Mouse (Mus musculus) embryonic facial prominence, embryonic 12.5 days (tissue): ENCODE data around the gene Abat. TPM values are rescaled to one million over a fixed set of nuclear protein-coding genes. Genes with fewer than 3 reads are reported as not detected.
"Not testable (repeated sequence)": the region's sequence is repeated elsewhere in the genome, so short reads cannot be mapped to it uniquely, and the experiment has no call there.

Experiments
- ATAC-seq: fragments of 200-750 bp; cut with Nextera tagmentation; 2 replicates; pipeline ENCODE4 v1.8.0; 2017; ENCODE audit not compliant: insufficient number of reproducible peaks, insufficient read depth, low FRiP score, low TSS enrichment
- H3K27ac ChIP-seq: fragments of 300-500 bp; sonication (generic); 2 replicates; pipeline ENCODE4 v1.5.1; 2016; ENCODE audit warnings: mild to moderate bottlenecking
- H3K27me3 ChIP-seq: fragments of 300-500 bp; sonication (generic); 2 replicates; pipeline ENCODE4 v1.6.1; 2016; ENCODE audit warnings: mild to moderate bottlenecking, moderate library complexity
- H3K36me3 ChIP-seq: fragments of 300-500 bp; sonication (generic); 2 replicates; pipeline ENCODE4 v1.6.1; 2016; ENCODE audit warnings: mild to moderate bottlenecking
- H3K4me1 ChIP-seq: fragments of 300-500 bp; sonication (generic); 2 replicates; pipeline ENCODE4 v1.6.1; 2016
- H3K4me2 ChIP-seq: fragments of 300-500 bp; sonication (generic); replicated peaks from 2 replicates; pipeline ENCODE4 v1.6.1; 2016; ENCODE audit warnings: mild to moderate bottlenecking, moderate library complexity
- H3K4me3 ChIP-seq: fragments of 300-500 bp; sonication (generic); 2 replicates; pipeline ENCODE4 v1.5.1; 2016; ENCODE audit warnings: mild to moderate bottlenecking
- H3K9ac ChIP-seq: fragments of 300-500 bp; sonication (generic); 2 replicates; pipeline ENCODE4 v1.6.1; 2016; ENCODE audit warnings: mild to moderate bottlenecking, moderate library complexity
- H3K9me3 ChIP-seq: fragments of 300-500 bp; sonication (generic); 2 replicates; pipeline ENCODE4 v1.6.1; 2016; ENCODE audit warnings: mild to moderate bottlenecking, moderate library complexity
- WGBS: fragments of 180-500 bp; shearing (Covaris S2); methylation state at CpG from one replicate; pipeline ENCODE4 v1.1.7; 2016; 5-methylcytosine and 5-hydroxymethylcytosine counted together
- polyA plus RNA-seq: library from polyadenylated mRNA; unstranded; fragments of >200 nt; fragmentation: Nextera tagmentation; extraction: Ambion mirVana; gene quantifications from 2 replicates; pipeline ENCODE4 v1.2.1, GENCODE M21; 2016

Abat gene
- polyA plus RNA-seq, 1 experiment from 2014 or later: 35.8 TPM

DNA sequence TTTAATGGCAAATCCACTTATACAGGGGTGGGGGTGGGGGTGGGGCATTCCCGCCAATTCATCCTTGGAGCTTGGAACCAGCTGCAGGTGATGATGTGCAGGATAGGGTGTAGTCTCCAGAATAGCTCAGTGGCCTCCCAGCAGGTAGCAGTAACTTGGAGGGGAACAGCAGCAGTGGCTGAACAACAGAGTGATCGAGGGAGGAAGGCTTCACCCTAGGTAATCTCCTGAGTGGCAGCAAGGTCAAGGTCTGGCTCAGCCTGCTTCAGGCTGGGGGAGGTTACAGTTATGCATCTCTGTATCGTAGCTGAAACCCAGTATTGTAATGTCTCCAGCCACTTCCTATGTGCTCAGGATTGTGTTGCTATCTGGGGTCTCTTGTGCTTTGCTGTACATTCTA lies 49.6 kb downstream of the Abat start:
- not testable (repeated sequence) for H3K9me3 ChIP-seq, H3K4me3 ChIP-seq, H3K36me3 ChIP-seq, H3K4me1 ChIP-seq, H3K9ac ChIP-seq, H3K27ac ChIP-seq, H3K27me3 ChIP-seq, H3K4me2 ChIP-seq, ATAC-seq
- WGBS: 70% methylated on average over 3 of the region's 3 CpGs

GRCm38 (mm10) chr16:8564836-8565235 lies 51.6 kb downstream of the Abat start:
- Histone ChIP-seq H3K4me2 (no peak overlapping the region), H3K36me3 (0 out of 2 replicates have a peak, but pooled peaks cover 3% of the 10 kb centered on the region), H3K4me1 (no peaks in the 10 kb centered on the region), H3K27me3 (no peaks in the 10 kb centered on the region), H3K4me3 (no peak overlapping the region), H3K9ac (no peak overlapping the region), H3K9me3 (no peaks in the 10 kb centered on the region; the same call in 1 of the 2 replicates), H3K27ac (no peak overlapping the region)
- WGBS: 80% methylated on average over 2 of the region's 2 CpGs
- ATAC-seq: no peak

GRCm38 (mm10) chr16:8565539-8565938 lies 52.3 kb downstream of the Abat start:
- H3K27me3 ChIP-seq: no peaks in the 10 kb centered on the region
- no peak overlapping the region for H3K4me3 ChIP-seq
- no peak overlapping the region for H3K4me2 ChIP-seq
- no peak overlapping the region for H3K27ac ChIP-seq
- H3K9ac ChIP-seq: no peak overlapping the region
- no peaks in the 10 kb centered on the region for H3K36me3 ChIP-seq
- no peaks in the 10 kb centered on the region for H3K9me3 ChIP-seq
- 80% methylated on average over 2 of the region's 2 CpGs for WGBS
- H3K4me1 ChIP-seq: no peaks in the 10 kb centered on the region
- ATAC-seq: no peak

DNA sequence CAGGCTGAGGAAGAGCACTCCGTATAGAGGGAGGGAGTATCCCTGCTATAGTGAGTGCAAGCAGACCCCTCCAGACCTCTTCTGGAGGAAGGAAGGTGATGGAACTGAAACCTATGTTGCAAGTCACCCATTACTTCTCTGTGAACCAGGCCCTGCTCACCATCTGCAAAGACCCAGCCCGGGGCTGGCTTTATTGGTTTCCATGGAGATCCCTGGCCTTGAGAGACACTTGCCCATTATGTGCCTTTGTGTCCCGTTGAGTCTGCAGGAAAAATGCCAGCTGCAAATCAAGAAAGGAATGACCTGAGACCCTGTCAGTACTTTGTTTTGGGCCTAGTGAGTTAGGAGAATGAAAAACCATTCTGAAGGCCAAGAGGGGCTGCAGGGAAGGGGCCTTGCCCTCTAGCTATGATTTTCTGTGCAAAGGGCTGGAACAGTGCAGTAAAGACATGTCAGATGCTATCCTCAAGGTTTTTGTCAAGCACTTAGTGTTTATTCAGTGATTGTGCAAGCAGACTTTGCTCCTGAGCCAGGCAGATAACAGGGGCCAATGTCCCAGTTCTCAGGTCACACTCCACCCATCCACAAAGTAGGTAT lies 53.0 kb downstream of the Abat start:
- no peak overlapping the region for H3K4me3 ChIP-seq
- H3K9ac ChIP-seq: no peak overlapping the region
- H3K27me3 ChIP-seq: no peaks in the 10 kb centered on the region
- H3K27ac ChIP-seq: no peak overlapping the region
- WGBS: 16% methylated on average over 3 of the region's 3 CpGs
- H3K4me2 ChIP-seq: no peak overlapping the region
- H3K36me3 ChIP-seq: no peaks in the 10 kb centered on the region
- ATAC-seq: no peak
- H3K4me1 ChIP-seq: no peaks in the 10 kb centered on the region
- H3K9me3 ChIP-seq: no peaks in the 10 kb centered on the region

GRCm38 (mm10) chr16:8568881-8569280 lies 55.7 kb downstream of the Abat start:
- Histone ChIP-seq H3K4me1 (no peaks in the 10 kb centered on the region), H3K27me3 (no peaks in the 10 kb centered on the region), H3K4me2 (no peak overlapping the region), H3K9ac (no peak overlapping the region), H3K36me3 (0 out of 2 replicates have a peak, but pooled peaks cover 5% of the 10 kb centered on the region), H3K27ac (no peak overlapping the region), H3K9me3 (no peaks in the 10 kb centered on the region), H3K4me3 (no peak overlapping the region)
- ATAC-seq: no peak
- WGBS: 88% methylated on average over 7 of the region's 7 CpGs

GRCm38 (mm10) chr16:8570336-8570735 lies 57.1 kb downstream of the Abat start:
- no peaks in the 10 kb centered on the region for H3K27me3 ChIP-seq
- no peak overlapping the region for H3K9ac ChIP-seq

GRCm38 (mm10) chr16:8570901-8571615 lies 57.8 kb downstream of the Abat start:
- H3K9me3 ChIP-seq: no peaks in the 10 kb centered on the region
- H3K4me1 ChIP-seq: no peaks in the 10 kb centered on the region
- WGBS: 84% methylated on average over 11 of the region's 11 CpGs
- no peak overlapping the region for H3K27ac ChIP-seq
- H3K4me3 ChIP-seq: no peak overlapping the region
- no peak for ATAC-seq
- no peak overlapping the region for H3K4me2 ChIP-seq
- H3K36me3 ChIP-seq: peaks cover 10% of the 10 kb centered on the region; the same call in 1 of the 2 replicates
- no peaks in the 10 kb centered on the region for H3K27me3 ChIP-seq
- H3K9ac ChIP-seq: no peak overlapping the region

More at GRCm38 (mm10) chr16:8570336-8570735, 57.1 kb downstream of the Abat start:
- WGBS: 79% methylated on average over 12 of the region's 12 CpGs
- ATAC-seq: no peak
- Histone ChIP-seq H3K4me2 (no peak overlapping the region), H3K4me3 (no peak overlapping the region), H3K36me3 (peaks cover 10% of the 10 kb centered on the region; the same call in 1 of the 2 replicates), H3K27ac (no peak overlapping the region), H3K9me3 (no peaks in the 10 kb centered on the region), H3K4me1 (no peaks in the 10 kb centered on the region)

GRCm38 (mm10) chr16:8573041-8573440 lies 59.8 kb downstream of the Abat start:
- Histone ChIP-seq H3K9me3 (no peaks in the 10 kb centered on the region), H3K4me1 (no peaks in the 10 kb centered on the region), H3K4me2 (no peak overlapping the region), H3K36me3 (peaks cover 10% of the 10 kb centered on the region; the same call in 1 of the 2 replicates), H3K4me3 (no peak overlapping the region), H3K9ac (no peak overlapping the region), H3K27me3 (no peaks in the 10 kb centered on the region), H3K27ac (no peak overlapping the region)
- WGBS: 67% methylated on average over 4 of the region's 4 CpGs
- ATAC-seq: no peak

- Histone ChIP-seq H3K9me3 (no peaks in the 10 kb centered on the region), H3K9ac (no peak overlapping the region), H3K4me3 (no peak overlapping the region), H3K27me3 (no peaks in the 10 kb centered on the region), H3K4me1 (no peaks in the 10 kb centered on the region), H3K4me2 (no peak overlapping the region), H3K36me3 (peaks cover 10% of the 10 kb centered on the region; the same call in 1 of the 2 replicates), H3K27ac (no peak overlapping the region)
- 21% methylated on average over 3 of the region's 3 CpGs for WGBS
- ATAC-seq: no peak
Observed at GRCm38 (mm10) chr16:8573751-8574150, 60.5 kb downstream of the Abat start.

DNA sequence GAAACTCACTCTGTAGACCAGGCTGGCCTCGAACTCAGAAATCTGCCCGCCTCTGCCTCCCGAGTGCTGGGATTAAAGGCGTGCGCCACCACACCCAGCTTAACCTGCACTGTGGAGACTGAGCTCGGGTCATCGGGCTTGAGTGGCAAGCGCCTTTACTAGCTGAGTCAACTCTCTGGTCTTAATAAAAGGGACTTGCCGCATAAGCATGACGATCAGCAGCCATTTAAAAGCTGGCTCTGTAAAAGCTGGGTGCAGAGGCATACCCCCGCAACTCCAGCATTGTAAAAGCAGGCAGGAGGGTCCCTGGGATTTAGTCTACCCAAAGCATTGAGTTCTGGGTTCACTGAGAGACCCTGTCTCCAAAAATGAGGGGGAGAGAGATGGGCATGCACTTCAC lies 61.1 kb downstream of the Abat start:
- Histone ChIP-seq H3K4me1 (no peaks in the 10 kb centered on the region), H3K27ac (no peak overlapping the region)
- 88% methylated on average over 11 of the region's 11 CpGs for WGBS

DNA sequence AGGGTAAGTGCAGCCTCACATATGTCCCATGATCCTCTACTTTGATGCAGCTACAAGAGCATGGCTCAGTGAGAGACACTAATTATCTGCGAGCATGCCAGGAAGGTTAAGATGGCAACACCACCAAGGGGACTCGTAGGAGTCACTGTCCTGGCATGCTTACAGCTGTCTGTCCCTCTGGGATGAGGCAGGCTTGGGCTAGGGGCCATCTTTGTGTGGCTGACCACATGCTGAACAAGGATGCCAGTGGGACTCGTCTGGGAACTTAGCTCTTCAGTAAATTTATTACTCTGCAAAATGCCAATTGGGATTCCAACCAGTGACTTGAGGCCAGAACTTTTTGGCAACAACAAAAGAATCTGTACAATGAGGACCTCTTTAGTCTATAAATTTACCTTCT lies 62.9 kb downstream of the Abat start:
- H3K36me3 ChIP-seq: peaks cover 10% of the 10 kb centered on the region; the same call in 1 of the 2 replicates
- ATAC-seq: no peak
- no peak overlapping the region for H3K27ac ChIP-seq
- no peaks in the 10 kb centered on the region for H3K9me3 ChIP-seq
- no peak overlapping the region for H3K4me2 ChIP-seq
- no peak overlapping the region for H3K9ac ChIP-seq
- H3K4me3 ChIP-seq: no peak overlapping the region
- WGBS: 87% methylated on average over 3 of the region's 3 CpGs
- H3K4me1 ChIP-seq: no peaks in the 10 kb centered on the region
- no peaks in the 10 kb centered on the region for H3K27me3 ChIP-seq

More for the DNA sequence above, 61.1 kb downstream of the Abat start:
- Histone ChIP-seq H3K4me2 (no peak overlapping the region), H3K9ac (no peak overlapping the region), H3K36me3 (peaks cover 10% of the 10 kb centered on the region; the same call in 1 of the 2 replicates), H3K9me3 (no peaks in the 10 kb centered on the region), H3K4me3 (no peak overlapping the region), H3K27me3 (no peaks in the 10 kb centered on the region)
- no peak for ATAC-seq

DNA sequence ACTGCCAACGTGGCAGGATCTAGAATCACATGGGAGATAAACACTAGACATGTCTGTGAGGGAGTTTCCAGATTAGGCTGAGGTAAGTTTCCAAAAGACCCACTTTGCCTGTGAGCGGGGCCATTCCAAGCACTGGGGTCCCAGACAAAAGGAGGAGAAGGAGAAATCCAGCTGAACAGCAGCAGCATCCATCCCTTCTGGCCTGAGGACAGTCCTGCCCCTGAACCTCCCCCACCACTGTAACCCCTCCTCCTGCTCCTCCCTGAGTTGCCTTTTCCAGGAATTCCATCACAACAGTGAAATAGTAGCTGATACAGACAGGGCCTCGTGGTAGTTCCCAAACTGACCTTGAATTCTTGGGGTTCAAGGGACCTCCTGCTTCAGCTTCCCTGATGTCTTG lies 63.7 kb downstream of the Abat start:
- peaks cover 10% of the 10 kb centered on the region; the same call in 1 of the 2 replicates for H3K36me3 ChIP-seq
- ATAC-seq: no peak
- no peak overlapping the region for H3K9ac ChIP-seq
- no peak overlapping the region for H3K4me2 ChIP-seq
- H3K9me3 ChIP-seq: no peaks in the 10 kb centered on the region
- 79% methylated on average over 3 of the region's 3 CpGs for WGBS
- H3K4me3 ChIP-seq: no peak overlapping the region
- H3K27ac ChIP-seq: no peak overlapping the region
- no peaks in the 10 kb centered on the region for H3K4me1 ChIP-seq
- H3K27me3 ChIP-seq: no peaks in the 10 kb centered on the region
